Mouse (Mus musculus) forebrain, embryonic 10.5 days (tissue): ENCODE measurements around the gene Rybp. TPM values are rescaled to one million over a fixed set of nuclear protein-coding genes. Genes with fewer than 3 reads are reported as not detected.

ENCODE experiments used
- DNase-seq: peaks from one replicate; pipeline ENCODE4 v3.0.0-alpha.2; 2017; ENCODE audit warnings: low spot score; ENCODE audit errors: extremely low spot score
- H3K27ac ChIP-seq: fragments of 300-500 bp; sonication (generic); 2 replicates; pipeline ENCODE4 v1.5.1; 2016; ENCODE audit warnings: mild to moderate bottlenecking
- H3K27me3 ChIP-seq: fragments of 300-500 bp; sonication (generic); 2 replicates; pipeline ENCODE4 v1.6.1; 2016; ENCODE audit warnings: mild to moderate bottlenecking; ENCODE audit not compliant: poor library complexity, severe bottlenecking
- H3K36me3 ChIP-seq: fragments of 300-500 bp; sonication (generic); replicated peaks from 2 replicates; pipeline ENCODE4 v1.6.1; 2016; ENCODE audit warnings: mild to moderate bottlenecking, moderate library complexity
- H3K4me1 ChIP-seq: fragments of 300-500 bp; sonication (generic); 2 replicates; pipeline ENCODE4 v1.6.1; 2016
- H3K4me3 ChIP-seq: fragments of 300-500 bp; sonication (generic); 2 replicates; pipeline ENCODE4 v1.5.1; 2016; ENCODE audit warnings: mild to moderate bottlenecking, moderate library complexity
- H3K9me3 ChIP-seq: fragments of 300-500 bp; sonication (generic); 2 replicates; pipeline ENCODE4 v1.6.1; 2016; ENCODE audit warnings: mild to moderate bottlenecking, moderate library complexity
- whole genome bisulfite sequencing: fragments of 180-500 bp; shearing (Covaris S2); methylation state at CpG from one replicate; pipeline ENCODE4 v1.1.7; 2016; 5-methylcytosine and 5-hydroxymethylcytosine counted together
- polyA plus RNA-seq: library from polyadenylated mRNA; unstranded; fragments of >200 nt; fragmentation: Nextera tagmentation; extraction: Ambion mirVana; gene quantifications from 2 replicates; pipeline ENCODE4 v1.2.1, GENCODE M21; 2016

The Rybp gene
- 11.9 and 12.8 TPM in 2 replicates for polyA plus RNA-seq

GRCm38 (mm10) chr6:100287334-100288015 lies at the start of gene Rybp:
Rybp (minus strand) TSS chr6:100287485.
- WGBS: under 1% methylated on average over 82 of the region's 112 CpGs
- H3K9me3 ChIP-seq: no peaks in the 10 kb centered on the region
- H3K36me3 ChIP-seq: peaks cover 4% of the 10 kb centered on the region; the same call in 1 of the 2 replicates
- H3K4me3 ChIP-seq: peak within 1 kb of the TSS; percentile 80
- peaks cover 45% of the 10 kb centered on the region for H3K27me3 ChIP-seq
- peak within 1 kb of the TSS; percentile 98 for H3K27ac ChIP-seq
- DNase-seq: peak; percentile 89
- H3K4me1 ChIP-seq: peaks cover 37% of the 10 kb centered on the region

GRCm38 (mm10) chr6:100336591-100337148 lies 49.4 kb upstream of the Rybp start:
- Histone ChIP-seq H3K4me3 (peak overlapping the region; percentile 42), H3K4me1 (peaks cover 31% of the 10 kb centered on the region), H3K9me3 (no peaks in the 10 kb centered on the region), H3K36me3 (no peaks in the 10 kb centered on the region), H3K27ac (peak overlapping the region; percentile 63), H3K27me3 (peaks cover 98% of the 10 kb centered on the region)
- under 1% methylated on average over 14 of the region's 14 CpGs for WGBS
- peak; percentile 52 for DNase-seq

GRCm38 (mm10) chr6:100335506-100336144 lies 48.3 kb upstream of the Rybp start:
- Histone ChIP-seq H3K4me3 (peak overlapping the region; percentile 42), H3K27me3 (peaks cover 98% of the 10 kb centered on the region), H3K27ac (peak overlapping the region; percentile 79), H3K36me3 (no peaks in the 10 kb centered on the region), H3K9me3 (no peaks in the 10 kb centered on the region), H3K4me1 (peaks cover 27% of the 10 kb centered on the region)
- WGBS: under 1% methylated on average over 18 of the region's 18 CpGs
- DNase-seq: peak; percentile 66

GRCm38 (mm10) chr6:100333745-100334144 lies 46.5 kb upstream of the Rybp start:
- Histone ChIP-seq H3K4me1 (peaks cover 27% of the 10 kb centered on the region), H3K27ac (no peak overlapping the region), H3K9me3 (no peaks in the 10 kb centered on the region), H3K4me3 (no peak overlapping the region), H3K36me3 (no peaks in the 10 kb centered on the region), H3K27me3 (peaks cover 97% of the 10 kb centered on the region)
- no peak for DNase-seq
- 82% methylated on average over 7 of the region's 7 CpGs for WGBS

- H3K36me3 ChIP-seq: no peaks in the 10 kb centered on the region
- peaks cover 96% of the 10 kb centered on the region for H3K27me3 ChIP-seq
- no peak for DNase-seq
- H3K27ac ChIP-seq: no peak overlapping the region
- 75% methylated on average over 4 of the region's 4 CpGs for WGBS
- H3K9me3 ChIP-seq: no peaks in the 10 kb centered on the region
- peaks cover 27% of the 10 kb centered on the region for H3K4me1 ChIP-seq
- no peak overlapping the region for H3K4me3 ChIP-seq
These were observed 45.2 kb upstream of the Rybp start for GRCm38 (mm10) chr6:100332479-100332878.

GRCm38 (mm10) chr6:100331582-100331981 lies 44.3 kb upstream of the Rybp start:
- Histone ChIP-seq H3K9me3 (no peaks in the 10 kb centered on the region), H3K27ac (no peak overlapping the region), H3K36me3 (no peaks in the 10 kb centered on the region), H3K27me3 (peaks cover 90% of the 10 kb centered on the region), H3K4me1 (peaks cover 20% of the 10 kb centered on the region), H3K4me3 (no peak overlapping the region)
- DNase-seq: no peak
- 53% methylated on average over 8 of the region's 8 CpGs for WGBS

- H3K27me3 ChIP-seq: peaks cover 90% of the 10 kb centered on the region
These were observed 43.8 kb upstream of the Rybp start for GRCm38 (mm10) chr6:100331055-100331454.

GRCm38 (mm10) chr6:100329542-100329941 lies 42.3 kb upstream of the Rybp start:
- Histone ChIP-seq H3K36me3 (no peaks in the 10 kb centered on the region), H3K4me3 (no peak overlapping the region), H3K9me3 (no peaks in the 10 kb centered on the region), H3K27me3 (peaks cover 89% of the 10 kb centered on the region), H3K27ac (no peak overlapping the region), H3K4me1 (no peaks in the 10 kb centered on the region; the same call in 1 of the 2 replicates)
- DNase-seq: no peak
- WGBS: 72% methylated on average over 4 of the region's 4 CpGs

More at GRCm38 (mm10) chr6:100331055-100331454, 43.8 kb upstream of the Rybp start:
- Histone ChIP-seq H3K4me1 (peaks cover 14% of the 10 kb centered on the region), H3K4me3 (no peak overlapping the region), H3K36me3 (no peaks in the 10 kb centered on the region), H3K27ac (no peak overlapping the region), H3K9me3 (no peaks in the 10 kb centered on the region)
- 77% methylated on average over 9 of the region's 9 CpGs for whole genome bisulfite sequencing
- no peak for DNase-seq

GRCm38 (mm10) chr6:100327050-100327449 lies 39.8 kb upstream of the Rybp start:
- WGBS: 91% methylated on average over 5 of the region's 5 CpGs
- H3K4me1 ChIP-seq: peaks cover 4% of the 10 kb centered on the region; the same call in 1 of the 2 replicates
- H3K9me3 ChIP-seq: no peaks in the 10 kb centered on the region
- peaks cover 85% of the 10 kb centered on the region for H3K27me3 ChIP-seq
- no peak overlapping the region for H3K4me3 ChIP-seq
- H3K36me3 ChIP-seq: no peaks in the 10 kb centered on the region
- H3K27ac ChIP-seq: no peak overlapping the region
- no peak for DNase-seq

- no peak for DNase-seq
- Histone ChIP-seq H3K27ac (no peak overlapping the region), H3K9me3 (no peaks in the 10 kb centered on the region), H3K36me3 (no peaks in the 10 kb centered on the region), H3K4me3 (no peak overlapping the region), H3K4me1 (peaks cover 4% of the 10 kb centered on the region; the same call in 1 of the 2 replicates), H3K27me3 (peaks cover 73% of the 10 kb centered on the region)
- 87% methylated on average over 10 of the region's 10 CpGs for WGBS
These were observed 36.6 kb upstream of the Rybp start for GRCm38 (mm10) chr6:100323756-100324430.

- 60% methylated on average over 8 of the region's 8 CpGs for WGBS
- no peaks in the 10 kb centered on the region for H3K36me3 ChIP-seq
- DNase-seq: no peak
- H3K9me3 ChIP-seq: no peaks in the 10 kb centered on the region
- H3K27me3 ChIP-seq: peaks cover 63% of the 10 kb centered on the region
- no peak overlapping the region for H3K27ac ChIP-seq
- H3K4me3 ChIP-seq: no peak overlapping the region
- peaks cover 4% of the 10 kb centered on the region; the same call in 1 of the 2 replicates for H3K4me1 ChIP-seq
These were observed 35.3 kb upstream of the Rybp start for GRCm38 (mm10) chr6:100322561-100322960.

GRCm38 (mm10) chr6:100322145-100322544 lies 34.9 kb upstream of the Rybp start:
- H3K27me3 ChIP-seq: peaks cover 60% of the 10 kb centered on the region
- H3K4me3 ChIP-seq: no peak overlapping the region
- no peaks in the 10 kb centered on the region for H3K9me3 ChIP-seq
- no peak for DNase-seq
- peaks cover 4% of the 10 kb centered on the region; the same call in 1 of the 2 replicates for H3K4me1 ChIP-seq
- no peaks in the 10 kb centered on the region for H3K36me3 ChIP-seq
- H3K27ac ChIP-seq: no peak overlapping the region
- 87% methylated on average over 5 of the region's 5 CpGs for WGBS
